In the genomic region with DNA sequence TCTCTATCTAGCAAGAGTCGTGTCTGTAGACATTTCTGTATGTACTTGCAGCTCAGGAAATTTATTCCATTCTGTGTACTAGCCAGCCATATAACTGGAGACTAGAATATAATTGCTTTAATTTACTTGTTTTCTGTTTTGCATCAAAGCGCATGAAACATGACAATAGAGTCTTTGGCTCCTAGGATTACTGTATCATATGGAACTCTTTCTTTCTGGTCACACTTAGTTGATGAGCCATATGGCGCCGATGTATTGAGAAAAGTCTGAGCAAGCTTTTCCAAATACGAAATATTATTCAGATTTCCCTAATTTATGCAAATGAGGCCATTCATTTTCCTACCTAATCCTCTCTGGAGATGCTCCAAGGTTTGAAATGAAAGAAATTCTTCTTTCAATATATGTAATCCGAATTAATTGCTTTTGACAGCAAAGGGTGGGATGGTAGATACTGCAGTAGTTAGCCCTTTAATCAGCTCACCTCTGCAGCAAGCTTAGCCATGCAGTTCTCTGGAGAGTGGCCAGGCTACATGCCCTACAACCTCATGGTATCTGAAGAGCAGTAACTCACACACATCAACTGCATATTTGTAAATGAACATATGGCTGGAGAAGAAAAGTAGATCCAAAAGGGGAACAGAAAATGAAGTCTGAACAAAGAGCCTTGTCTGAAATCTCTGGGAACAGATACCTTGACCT, we compare ENCODE assay signal across 35 mouse cellular contexts.
DNase-seq lines count a peak whose midpoint lies in the region; ATAC-seq and TF ChIP-seq lines count a peak whose summit lies in the region.
"Had no signal": no experiment of that assay in that cellular context is flagged by ENCODE, and none has a peak within 500 bp of the region (broad histone marks: within the 10 kb centered on the region; RNA-seq: fewer than 3 reads in every experiment).

No protein-coding gene starts in this region.

- TF ChIP-seq CTCF in hindbrain, postnatal 0 days (IDR thresholded peaks at IDR 0.05; ENCODE audit: low read depth) = no peak
- TF ChIP-seq CTCF in brain, embryonic 14.5 days (IDR thresholded peaks at IDR 0.05; ENCODE audit: borderline replicate concordance, extremely low read depth, insufficient read depth, insufficient read length) = no peak

- H3K27ac ChIP-seq in hindbrain, postnatal 0 days = no peak overlapping the region
- H3K27ac ChIP-seq in hindbrain, embryonic 13.5 days = no peak overlapping the region
- H3K27ac ChIP-seq in forebrain, embryonic 16.5 days (ENCODE audit: low read length) = peak overlapping the region; percentile 51; the same call in 1 of the 2 replicates
- H3K27ac ChIP-seq: heart, adult 2 months; intestine, embryonic 15.5 days; kidney, postnatal 0 days; limb, embryonic 10.5 days; limb, embryonic 15.5 days; liver, embryonic 13.5 days; neural tube, embryonic 15.5 days; stomach, postnatal 0 days had no signal

- H3K9ac ChIP-seq in hindbrain, postnatal 0 days (replicated peaks; ENCODE audit: low read length) = no peak overlapping the region
- no peak overlapping the region for H3K9ac ChIP-seq in hindbrain, embryonic 13.5 days
- no peak overlapping the region for H3K9ac ChIP-seq in forebrain, embryonic 16.5 days (replicated peaks; ENCODE audit: low read depth, low read length)
- H3K9ac ChIP-seq: heart, embryonic 12.5 days; intestine, embryonic 15.5 days; limb, embryonic 15.5 days; liver, embryonic 13.5 days; neural tube, embryonic 15.5 days had no signal

- no peaks in the 10 kb centered on the region for H3K4me1 ChIP-seq in hindbrain, postnatal 0 days (ENCODE audit: insufficient read depth, low read length)
- H3K4me1 ChIP-seq in hindbrain, embryonic 13.5 days (replicated peaks) = no peaks in the 10 kb centered on the region
- H3K4me1 ChIP-seq in forebrain, embryonic 16.5 days (replicated peaks; ENCODE audit: control insufficient read depth, insufficient read depth, low read length) = 0 out of 2 replicates have a peak, but pooled peaks cover 4% of the 10 kb centered on the region
- H3K4me1 ChIP-seq: heart, embryonic 12.5 days; intestine, embryonic 15.5 days; limb, embryonic 10.5 days; limb, embryonic 15.5 days; liver, embryonic 13.5 days; megakaryocyte, embryonic 14.5 days; neural tube, embryonic 15.5 days had no signal

- 61% methylated on average over 6 of the region's 6 CpGs for WGBS in hindbrain, postnatal 0 days
- 83% methylated on average over 6 of the region's 6 CpGs for WGBS in hindbrain, embryonic 13.5 days
- WGBS in forebrain, embryonic 16.5 days = 34% methylated on average over 6 of the region's 6 CpGs

- H3K36me3 ChIP-seq in hindbrain, postnatal 0 days (ENCODE audit: insufficient read depth, low read length) = no peaks in the 10 kb centered on the region
- H3K36me3 ChIP-seq in hindbrain, embryonic 13.5 days = no peaks in the 10 kb centered on the region
- no peaks in the 10 kb centered on the region for H3K36me3 ChIP-seq in forebrain, embryonic 16.5 days (ENCODE audit: control insufficient read depth, insufficient read depth)
- H3K36me3 ChIP-seq: heart, embryonic 12.5 days; intestine, embryonic 15.5 days; limb, embryonic 10.5 days; limb, embryonic 15.5 days; liver, embryonic 13.5 days; neural tube, embryonic 15.5 days had no signal

- ATAC-seq in hindbrain, postnatal 0 days = no peak
- no peak for ATAC-seq in hindbrain, embryonic 13.5 days (ENCODE audit: low FRiP score)
- peak; percentile 82 for ATAC-seq in forebrain, embryonic 16.5 days
- ATAC-seq: activated CD4-positive, CD25-positive, alpha-beta regulatory T cell, adult 4 months; hindbrain, embryonic 16.5 days; intestine, embryonic 15.5 days; lung, postnatal 0 days had no signal

- no peaks in the 10 kb centered on the region for H3K9me3 ChIP-seq in hindbrain, postnatal 0 days (ENCODE audit: low read length)
- H3K9me3 ChIP-seq in hindbrain, embryonic 13.5 days = no peaks in the 10 kb centered on the region
- H3K9me3 ChIP-seq in forebrain, embryonic 16.5 days (ENCODE audit: control insufficient read depth, low read length) = no peaks in the 10 kb centered on the region
- H3K9me3 ChIP-seq: heart, embryonic 12.5 days; intestine, embryonic 15.5 days; limb, embryonic 10.5 days; limb, embryonic 15.5 days; liver, embryonic 13.5 days; megakaryocyte, embryonic 14.5 days; neural tube, embryonic 15.5 days had no signal

- no peak for TF ChIP-seq POLR2A in brain, embryonic 14.5 days (IDR thresholded peaks at IDR 0.05; ENCODE audit: borderline replicate concordance, extremely low read depth, insufficient read depth, insufficient read length, poor library complexity, severe bottlenecking)

- peak; percentile 7 for DNase-seq in hindbrain, postnatal 0 days (ENCODE audit: low spot score)
- peak; percentile 6 for DNase-seq in brain, adult 2 months (ENCODE audit: low read depth, low spot score)
- DNase-seq in brain, embryonic 14.5 days (ENCODE audit: low read depth) = peak; percentile 88
- DNase-seq in frontal cortex, postnatal 36 days (ENCODE audit: low spot score in 2 of 2) = no peak
- DNase-seq in urinary bladder, postnatal 36 days (ENCODE audit: low spot score in 2 of 2) = no peak
- DNase-seq: adrenal gland, adult 2 months; adrenal gland, postnatal 36 days; B cell, adult 2 months; cerebellum, adult 11 months; cerebellum, adult 9-10 months; cerebellum, postnatal 36 days; heart, adult 2 months; heart, postnatal 4 days; kidney, adult 2 months; layer of hippocampus, adult 9-11 months; liver, embryonic 13.5 days; lung, adult 18-20 months; lung, postnatal 4 days; right cerebral cortex, adult 18-20 months; spleen, adult 18-20 months; thymus, adult 18-20 months; thymus, postnatal 25 days had no signal

- no peak overlapping the region for H3K4me3 ChIP-seq in hindbrain, postnatal 0 days (ENCODE audit: low read length)
- H3K4me3 ChIP-seq in hindbrain, embryonic 13.5 days = no peak overlapping the region
- H3K4me3 ChIP-seq in forebrain, embryonic 16.5 days (replicated peaks; ENCODE audit: low read length) = no peak overlapping the region
- H3K4me3 ChIP-seq: heart, adult 2 months; heart, embryonic 12.5 days; intestine, embryonic 15.5 days; limb, embryonic 10.5 days; limb, embryonic 15.5 days; liver, embryonic 13.5 days; megakaryocyte, embryonic 14.5 days; neural tube, embryonic 15.5 days had no signal

- H3K27me3 ChIP-seq in hindbrain, postnatal 0 days (ENCODE audit: insufficient read depth, low read length) = no peaks in the 10 kb centered on the region
- H3K27me3 ChIP-seq in hindbrain, embryonic 13.5 days = no peaks in the 10 kb centered on the region
- no peaks in the 10 kb centered on the region for H3K27me3 ChIP-seq in forebrain, embryonic 16.5 days (replicated peaks; ENCODE audit: control insufficient read depth, insufficient read depth, low read length)
- H3K27me3 ChIP-seq: heart, embryonic 12.5 days; intestine, embryonic 15.5 days; limb, embryonic 15.5 days; liver, embryonic 13.5 days; megakaryocyte, embryonic 14.5 days; neural tube, embryonic 15.5 days had no signal

- H3K4me2 ChIP-seq in hindbrain, postnatal 0 days (ENCODE audit: low read depth, low read length) = no peak overlapping the region
- H3K4me2 ChIP-seq in hindbrain, embryonic 13.5 days = no peak overlapping the region
- no peak overlapping the region for H3K4me2 ChIP-seq in forebrain, embryonic 16.5 days (ENCODE audit: low read length)
- H3K4me2 ChIP-seq: heart, embryonic 12.5 days; intestine, embryonic 15.5 days; limb, embryonic 15.5 days; liver, embryonic 13.5 days; neural tube, embryonic 15.5 days had no signal

Comparison
In these comparisons a context has a peak if more than half of its experiments do, and no peak if none do; other contexts are left out.
1. DNase-seq: peak in hindbrain, postnatal 0 days (single experiment), brain, adult 2 months (single experiment) and brain, embryonic 14.5 days (single experiment); none in frontal cortex, postnatal 36 days (0 of 2) and urinary bladder, postnatal 36 days (0 of 2).